Mouse (Mus musculus): Measurements from ENCODE around the gene Tubg2. TPM values are rescaled to one million over a fixed set of nuclear protein-coding genes. Genes with fewer than 3 reads are reported as not detected.
A peak's percentile ranks its signal among the peaks of the same experiment; 100 is the strongest.
"Not testable (repeated sequence)": the region's sequence is repeated elsewhere in the genome, so short reads cannot be mapped to it uniquely, and the experiment has no call there.

Tubg2 gene
- polyA plus RNA-seq (2015; fragmentation: Nextera tagmentation; extraction: Ambion mirVana) = 3.8 and 4.2 TPM in 2 replicates

DNA sequence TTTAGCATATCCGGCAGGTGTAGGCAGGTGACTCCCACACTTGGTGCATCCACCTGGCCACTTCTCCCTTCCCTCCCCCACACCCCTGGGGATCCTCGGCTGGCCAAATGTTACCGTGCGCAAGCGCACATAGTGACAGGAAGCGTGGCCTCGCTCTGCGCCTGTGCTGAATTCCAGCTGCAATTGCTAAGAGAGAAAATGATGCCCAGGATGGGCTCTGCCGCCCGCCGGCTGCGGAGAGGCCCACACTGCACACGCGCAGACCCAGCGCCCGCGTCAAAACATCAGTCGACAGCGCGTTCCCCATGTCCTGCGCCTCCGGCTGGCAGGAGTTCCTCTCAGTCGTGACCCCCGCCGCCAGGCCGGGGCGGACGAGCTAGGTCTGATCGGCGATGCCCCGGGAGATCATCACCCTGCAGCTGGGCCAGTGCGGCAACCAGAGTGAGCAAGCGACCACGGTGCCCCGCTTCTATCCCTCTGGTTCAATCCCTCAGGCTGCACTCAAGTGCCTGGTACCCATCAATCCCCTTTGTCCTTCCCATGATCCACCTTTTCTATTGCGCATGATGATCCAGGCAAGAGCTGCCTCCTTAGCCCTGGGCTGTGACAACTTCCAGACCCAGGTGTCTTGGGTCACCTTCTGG lies at the start of gene Tubg2:
Gene Tubg2, plus strand, starts transcription at position 180 of the 644 bp plus-strand sequence.
- 0 out of 2 replicates have a peak, but pooled peaks cover 4% of the 10 kb centered on the region for H3K27me3 ChIP-seq
- no peaks in the 10 kb centered on the region for H3K9me3 ChIP-seq (replicated peaks)
- peak; percentile 81 for ATAC-seq (replicated peaks; ENCODE audit: low FRiP score)
- no peaks in the 10 kb centered on the region for H3K36me3 ChIP-seq
- 2% methylated on average over 36 of the region's 36 CpGs for WGBS
- peak within 1 kb of the TSS; percentile 80 for H3K4me2 ChIP-seq
- peaks cover 15% of the 10 kb centered on the region for H3K4me1 ChIP-seq
- H3K4me3 ChIP-seq (replicated peaks) = peak within 1 kb of the TSS; percentile 44
- H3K9ac ChIP-seq = peak within 1 kb of the TSS; percentile 47
- peak within 1 kb of the TSS; percentile 63 for H3K27ac ChIP-seq

DNA sequence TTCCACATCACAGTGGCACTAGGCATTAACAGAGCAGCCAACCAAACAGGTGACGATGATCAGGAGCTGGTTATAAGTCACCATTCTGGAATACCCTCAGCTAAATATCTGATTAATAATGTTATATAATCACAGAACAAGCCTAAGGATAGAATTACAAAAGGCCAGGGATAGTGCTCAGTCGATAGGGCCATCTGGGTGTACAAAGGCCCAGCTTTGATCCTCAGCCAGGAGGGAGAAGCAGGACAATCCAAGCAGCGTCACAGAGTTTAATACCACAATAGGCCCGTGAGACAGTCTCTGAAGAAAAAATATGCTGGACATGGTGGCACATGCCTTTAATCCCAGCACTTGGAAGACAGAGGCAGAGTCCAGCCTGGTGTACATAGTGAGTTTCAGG lies 46.4 kb upstream of the Tubg2 start:
- Histone ChIP-seq H3K4me2 (no peak overlapping the region), H3K9ac (no peak overlapping the region), H3K9me3 (replicated peaks) (no peaks in the 10 kb centered on the region), H3K27ac (no peak overlapping the region), H3K27me3 (no peaks in the 10 kb centered on the region), H3K4me1 (no peaks in the 10 kb centered on the region), H3K36me3 (peaks cover 30% of the 10 kb centered on the region), H3K4me3 (replicated peaks) (no peak overlapping the region)
- no peak for ATAC-seq (replicated peaks; ENCODE audit: low FRiP score)
- WGBS = 76% methylated on average over 4 of the region's 4 CpGs

DNA sequence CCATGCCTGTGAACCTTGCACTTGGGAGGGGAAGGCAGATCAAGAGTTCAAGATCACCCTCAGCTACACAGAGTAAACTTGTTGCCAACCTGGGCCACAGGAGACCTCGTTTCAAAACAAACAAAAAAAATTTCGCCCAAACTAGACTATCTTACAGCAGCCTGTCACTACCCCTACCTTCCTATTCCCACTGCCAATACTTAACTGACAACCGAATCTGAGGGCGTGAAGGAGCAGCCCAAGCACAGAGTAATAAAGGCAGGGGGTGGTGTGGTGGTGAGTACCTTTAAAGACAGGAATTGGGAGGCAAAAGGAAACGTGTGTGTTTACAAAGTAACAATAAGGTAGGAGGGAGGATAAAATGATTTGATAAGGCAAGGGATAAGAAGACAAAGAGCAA lies 45.0 kb upstream of the Tubg2 start:
- no peak overlapping the region for H3K9ac ChIP-seq
- H3K36me3 ChIP-seq = peaks cover 16% of the 10 kb centered on the region
- no peaks in the 10 kb centered on the region for H3K27me3 ChIP-seq
- peaks cover 3% of the 10 kb centered on the region for H3K4me1 ChIP-seq
- H3K4me2 ChIP-seq = no peak overlapping the region
- H3K4me3 ChIP-seq (replicated peaks) = no peak overlapping the region
- no peaks in the 10 kb centered on the region for H3K9me3 ChIP-seq (replicated peaks)
- no peak overlapping the region for H3K27ac ChIP-seq
- no peak for ATAC-seq (replicated peaks; ENCODE audit: low FRiP score)
- WGBS = 44% methylated on average over 5 of the region's 5 CpGs

DNA sequence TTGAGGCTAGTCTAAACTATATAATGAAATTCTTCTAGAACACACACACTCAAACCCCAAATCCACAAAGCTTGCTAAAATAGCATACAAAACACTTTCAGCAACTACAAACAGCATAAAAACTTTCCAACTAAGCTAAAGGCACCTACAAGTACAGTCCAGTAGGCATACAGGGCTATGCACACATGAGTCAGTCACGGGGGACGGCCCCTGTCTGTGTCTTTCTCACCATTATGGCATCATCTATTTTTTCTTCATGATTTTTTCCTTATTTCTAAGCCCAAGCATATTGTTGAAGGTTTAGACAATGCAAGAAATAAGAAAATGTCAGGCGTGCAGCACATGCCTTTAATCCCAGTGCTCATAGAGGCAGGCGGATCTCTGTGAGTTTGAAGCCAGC lies 44.5 kb upstream of the Tubg2 start:
- 89% methylated on average over 4 of the region's 4 CpGs for WGBS
- H3K27me3 ChIP-seq = no peaks in the 10 kb centered on the region
- H3K4me3 ChIP-seq (replicated peaks) = no peak overlapping the region
- no peak overlapping the region for H3K4me2 ChIP-seq
- no peaks in the 10 kb centered on the region for H3K9me3 ChIP-seq (replicated peaks)
- ATAC-seq (replicated peaks; ENCODE audit: low FRiP score) = no peak
- H3K36me3 ChIP-seq = peaks cover 12% of the 10 kb centered on the region; the same call in 1 of the 2 replicates
- no peak overlapping the region for H3K27ac ChIP-seq
- no peak overlapping the region for H3K9ac ChIP-seq
- H3K4me1 ChIP-seq = peaks cover 8% of the 10 kb centered on the region

DNA sequence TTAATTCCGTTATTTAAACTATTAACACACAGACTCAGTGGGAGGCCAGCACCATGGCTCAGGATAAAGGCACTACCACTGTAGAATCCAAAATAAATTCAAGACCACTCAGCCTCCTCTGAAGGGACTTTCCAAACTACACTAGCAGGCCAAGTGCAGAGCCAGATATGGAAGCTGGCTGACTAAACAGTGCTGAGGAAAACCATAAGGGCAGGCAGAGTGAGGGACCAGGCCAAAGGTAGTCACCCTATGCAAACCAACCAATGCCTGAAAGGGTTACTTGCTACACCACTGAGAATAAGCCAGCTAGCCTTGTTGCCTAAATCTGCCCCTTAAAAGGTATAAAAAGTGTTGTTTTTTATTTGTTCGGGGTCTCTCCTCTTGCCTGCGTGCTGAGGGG lies 43.5 kb upstream of the Tubg2 start:
- Histone ChIP-seq H3K9me3 (replicated peaks) (no peaks in the 10 kb centered on the region), H3K4me3 (replicated peaks) (no peak overlapping the region), H3K36me3 (peaks cover 10% of the 10 kb centered on the region; the same call in 1 of the 2 replicates), H3K27ac (no peak overlapping the region), H3K27me3 (no peaks in the 10 kb centered on the region), H3K9ac (no peak overlapping the region), H3K4me2 (no peak overlapping the region), H3K4me1 (peaks cover 11% of the 10 kb centered on the region)
- WGBS = 92% methylated on average over 3 of the region's 3 CpGs
- ATAC-seq (replicated peaks; ENCODE audit: low FRiP score) = no peak

DNA sequence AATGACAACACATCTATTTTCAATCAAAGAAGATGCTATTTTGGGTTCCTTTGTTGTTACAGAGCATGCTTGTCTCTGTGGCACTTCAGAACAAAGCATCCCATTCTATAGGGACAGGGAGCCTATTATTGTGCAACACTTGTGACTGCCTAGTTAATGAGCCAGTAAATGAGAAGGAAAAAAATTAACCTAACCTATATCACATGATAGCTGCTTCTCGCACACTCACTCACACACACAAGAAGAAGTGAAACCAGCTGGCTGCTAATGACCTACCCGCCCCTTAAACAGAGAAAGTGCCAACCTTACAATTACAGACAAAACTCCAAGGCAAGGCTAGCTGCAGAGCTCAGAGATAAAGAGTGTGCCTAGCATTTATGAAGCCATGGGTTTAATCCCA lies 40.1 kb upstream of the Tubg2 start:
- Histone ChIP-seq H3K9me3 (replicated peaks) (no peaks in the 10 kb centered on the region), H3K4me2 (no peak overlapping the region), H3K27me3 (no peaks in the 10 kb centered on the region), H3K9ac (no peak overlapping the region), H3K27ac (peak overlapping the region; percentile 47), H3K36me3 (peaks cover 3% of the 10 kb centered on the region; the same call in 1 of the 2 replicates), H3K4me3 (replicated peaks) (no peak overlapping the region), H3K4me1 (peaks cover 31% of the 10 kb centered on the region)
- WGBS = 53% methylated on average over 2 of the region's 2 CpGs
- no peak for ATAC-seq (replicated peaks; ENCODE audit: low FRiP score)

DNA sequence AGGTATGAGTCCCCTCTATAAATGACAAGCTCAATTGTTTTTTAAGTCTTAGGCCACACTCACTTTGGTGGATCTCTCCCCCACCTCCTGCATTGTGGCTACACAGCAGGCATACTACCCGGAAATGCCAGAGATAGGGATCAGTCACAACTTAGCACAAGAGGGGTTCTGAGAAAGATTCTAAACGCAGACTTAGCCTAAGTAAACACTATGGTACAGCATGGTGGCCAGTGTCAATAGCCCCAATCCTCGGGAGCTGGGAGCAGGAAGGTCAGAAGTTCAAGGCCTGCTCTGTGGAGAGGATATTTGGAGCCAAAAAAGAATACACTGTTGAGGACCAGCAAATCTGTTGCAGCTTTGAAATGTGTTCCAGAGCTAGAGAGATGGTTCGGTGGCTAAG lies 37.6 kb upstream of the Tubg2 start:
- H3K9me3 ChIP-seq (replicated peaks) = no peaks in the 10 kb centered on the region
- H3K9ac ChIP-seq = peak overlapping the region; percentile 86; the same call in 1 of the 2 replicates
- ATAC-seq (replicated peaks; ENCODE audit: low FRiP score) = no peak
- H3K27ac ChIP-seq = no peak overlapping the region
- H3K27me3 ChIP-seq = no peaks in the 10 kb centered on the region
- WGBS = 34% methylated on average over 4 of the region's 4 CpGs
- H3K36me3 ChIP-seq = peaks cover 17% of the 10 kb centered on the region
- H3K4me2 ChIP-seq = peak overlapping the region; percentile 94
- H3K4me3 ChIP-seq (replicated peaks) = peak overlapping the region; percentile 86
- H3K4me1 ChIP-seq = peaks cover 41% of the 10 kb centered on the region

DNA sequence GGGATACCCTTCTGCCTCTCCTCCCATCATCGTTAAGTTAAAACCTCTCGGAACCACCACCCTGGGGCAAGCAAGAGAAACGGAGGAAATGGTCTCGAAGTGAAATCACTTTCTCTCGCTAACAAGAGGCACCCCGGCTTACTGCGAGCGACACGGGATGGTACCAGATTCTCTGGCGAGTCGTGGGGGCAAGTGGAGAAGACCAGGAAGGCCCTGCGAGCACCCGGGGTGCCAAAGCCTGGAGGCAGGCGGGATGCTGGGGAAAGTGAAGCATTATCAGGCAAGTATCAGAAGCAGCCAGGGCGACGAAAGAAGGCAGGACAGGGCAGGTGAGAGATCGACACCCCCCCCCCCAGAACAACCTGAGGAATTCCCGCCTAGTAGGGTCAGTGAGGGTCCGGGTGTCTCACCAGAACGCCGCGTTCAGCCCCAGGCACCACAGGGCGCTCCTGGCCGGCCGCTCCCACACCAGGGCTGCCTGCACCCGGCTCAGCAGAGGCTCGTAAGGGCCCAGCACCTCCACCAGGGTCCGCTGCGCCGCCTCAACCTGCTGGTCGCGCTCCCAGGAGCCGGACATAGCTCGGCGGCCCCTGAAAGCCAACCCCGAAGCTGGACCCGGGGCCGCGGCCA lies 36.5 kb upstream of the Tubg2 start:
- no peaks in the 10 kb centered on the region for H3K27me3 ChIP-seq
- H3K36me3 ChIP-seq = peaks cover 23% of the 10 kb centered on the region
- peak; percentile 84; the same call in 1 of the 2 replicates for ATAC-seq (replicated peaks; ENCODE audit: low FRiP score)
- WGBS = under 1% methylated on average over 39 of the region's 39 CpGs
- H3K4me3 ChIP-seq (replicated peaks) = peak overlapping the region; percentile 86
- peak overlapping the region; percentile 94 for H3K4me2 ChIP-seq
- no peaks in the 10 kb centered on the region for H3K9me3 ChIP-seq (replicated peaks)
- peak overlapping the region; percentile 86 for H3K9ac ChIP-seq
- peaks cover 41% of the 10 kb centered on the region for H3K4me1 ChIP-seq
- peak overlapping the region; percentile 95 for H3K27ac ChIP-seq

DNA sequence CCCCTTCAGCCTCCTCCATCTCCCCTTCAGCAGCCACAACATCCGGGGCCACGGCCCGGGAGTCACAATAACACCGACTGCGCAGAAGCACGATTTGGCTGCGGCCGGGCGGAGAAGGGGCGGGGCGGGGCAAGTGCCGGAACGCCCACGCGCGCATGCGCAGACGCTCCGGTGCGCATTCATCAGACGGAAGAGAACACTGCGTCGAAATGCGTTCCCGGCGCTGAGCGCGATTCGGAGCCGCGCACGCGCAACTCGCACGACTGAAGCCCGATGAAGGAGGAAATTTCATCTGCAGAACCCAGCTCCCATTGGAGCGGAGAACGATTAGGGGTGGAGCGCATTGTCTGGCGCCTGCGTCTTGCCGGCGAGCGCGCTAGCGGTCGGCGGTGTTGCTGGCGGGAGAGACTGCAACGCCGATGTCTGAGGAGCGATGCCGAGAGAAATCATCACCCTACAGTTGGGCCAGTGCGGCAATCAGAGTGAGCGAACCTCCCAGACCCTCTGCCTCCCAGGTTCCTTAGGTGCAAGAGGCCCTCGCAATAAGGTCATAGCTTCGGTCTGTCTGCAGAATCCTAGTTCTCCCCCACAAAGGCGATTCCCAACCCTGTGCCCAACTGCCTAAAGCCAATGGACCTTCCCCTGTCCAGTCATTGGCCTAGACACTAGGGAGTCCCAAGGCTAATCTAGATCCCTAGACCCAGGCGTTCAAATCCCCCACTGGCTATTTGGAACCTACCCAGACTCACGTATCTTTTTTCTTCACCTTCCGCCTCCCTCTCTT lies 35.8 kb upstream of the Tubg2 start, which contains the start of the genes Retreg3 and Tubg1:
Gene Retreg3, minus strand, starts transcription at position 133 of the 784 bp plus-strand sequence.
Gene Tubg1, plus strand, starts transcription at position 178 of the 784 bp plus-strand sequence.
- Histone ChIP-seq H3K4me2 (peak within 1 kb of the TSS; percentile 94), H3K4me1 (peaks cover 41% of the 10 kb centered on the region), H3K27ac (peak within 1 kb of the TSS; percentile 95), H3K9me3 (replicated peaks) (no peaks in the 10 kb centered on the region), H3K4me3 (replicated peaks) (peak within 1 kb of the TSS; percentile 86), H3K9ac (peak within 1 kb of the TSS; percentile 86), H3K36me3 (peaks cover 28% of the 10 kb centered on the region), H3K27me3 (no peaks in the 10 kb centered on the region)
- ATAC-seq (replicated peaks; ENCODE audit: low FRiP score) = peak; percentile 95
- under 1% methylated on average over 61 of the region's 61 CpGs for WGBS

DNA sequence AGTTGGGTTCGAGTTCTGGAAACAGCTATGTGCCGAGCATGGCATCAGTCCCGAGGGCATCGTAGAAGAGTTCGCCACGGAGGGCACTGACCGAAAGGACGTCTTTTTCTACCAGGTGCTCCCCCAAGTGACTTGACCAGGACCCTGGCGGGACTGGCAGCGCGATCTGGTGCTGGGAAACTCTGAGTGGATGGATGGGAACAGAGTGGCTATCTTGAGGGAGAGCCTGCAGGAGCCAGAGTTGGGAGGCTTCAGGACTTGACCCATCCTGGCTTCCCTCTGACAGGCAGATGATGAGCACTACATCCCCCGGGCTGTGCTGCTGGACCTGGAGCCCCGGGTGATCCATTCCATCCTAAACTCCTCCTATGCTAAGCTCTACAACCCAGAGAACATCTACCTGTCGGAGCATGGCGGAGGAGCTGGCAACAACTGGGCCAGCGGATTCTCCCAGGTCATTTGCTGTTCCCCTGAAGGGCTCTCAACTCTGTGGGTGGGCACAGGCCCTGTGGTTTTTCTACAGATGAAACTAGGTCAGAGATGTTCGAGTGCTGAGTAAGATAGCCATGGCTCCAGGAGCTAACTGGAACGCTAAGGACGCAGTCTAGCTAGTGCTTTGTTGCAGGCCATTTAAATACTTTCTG lies 35.0 kb upstream of the Tubg2 start:
- Histone ChIP-seq H3K4me3 (replicated peaks) (peak overlapping the region; percentile 86), H3K27me3 (no peaks in the 10 kb centered on the region), H3K27ac (peak overlapping the region; percentile 95), H3K9ac (peak overlapping the region; percentile 79), H3K36me3 (peaks cover 35% of the 10 kb centered on the region), H3K4me2 (peak overlapping the region; percentile 94), H3K9me3 (replicated peaks) (no peaks in the 10 kb centered on the region), H3K4me1 (peaks cover 38% of the 10 kb centered on the region)
- 17% methylated on average over 19 of the region's 19 CpGs for WGBS
- ATAC-seq (replicated peaks; ENCODE audit: low FRiP score) = no peak

DNA sequence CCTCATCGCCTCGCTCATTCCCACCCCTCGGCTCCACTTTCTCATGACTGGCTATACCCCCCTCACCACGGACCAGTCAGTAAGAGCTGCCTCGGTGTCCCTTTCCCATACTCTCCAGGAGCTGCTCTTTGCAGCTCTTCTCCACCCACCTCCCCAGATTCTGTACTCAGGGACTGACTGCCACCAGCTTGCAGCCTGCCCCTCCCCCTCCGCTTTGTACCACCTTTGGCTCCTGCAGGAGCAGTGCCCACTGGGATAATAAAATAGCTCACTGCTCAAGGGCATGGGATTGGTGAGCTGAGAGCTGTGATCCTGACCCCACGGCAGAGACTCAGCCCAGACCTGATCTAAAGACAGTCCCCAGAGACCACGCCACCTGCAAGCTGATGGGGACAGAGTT lies 31.2 kb upstream of the Tubg2 start:
- H3K4me2 ChIP-seq; H3K9ac ChIP-seq; H3K9me3 ChIP-seq (replicated peaks); H3K4me3 ChIP-seq (replicated peaks); H3K27me3 ChIP-seq; ATAC-seq (replicated peaks; ENCODE audit: low FRiP score); H3K27ac ChIP-seq: not testable (repeated sequence)
- peaks cover 12% of the 10 kb centered on the region for H3K4me1 ChIP-seq
- 91% methylated on average over 8 of the region's 8 CpGs for WGBS
- peaks cover 48% of the 10 kb centered on the region for H3K36me3 ChIP-seq

All from kidney, embryonic 15.5 days (tissue).